Mouse (Mus musculus) CH12.LX (cell line): ENCODE results near the gene Epsti1. TPM values are rescaled to one million over a fixed set of nuclear protein-coding genes. Genes with fewer than 3 reads are reported as not detected.
A peak's percentile ranks its signal among the peaks of the same experiment; 100 is the strongest.

ENCODE experiments used
- DNase-seq: peaks from one replicate; pipeline ENCODE4 v3.0.0-alpha.2; 2013; ENCODE audit errors: extremely low read depth
- H3K27ac ChIP-seq: 2 replicates; pipeline ENCODE4 v1.5.1; 2012; ENCODE audit warnings: low read depth, mild to moderate bottlenecking, control low read depth, moderate library complexity; ENCODE audit not compliant: insufficient read depth
- H3K27me3 ChIP-seq: replicated peaks from 2 replicates; pipeline ENCODE3; 2012; ENCODE audit warnings: inconsistent platforms
- H3K36me3 ChIP-seq, 2 experiments: replicated peaks in 1 of 2; 2 replicates each; pipeline versions ENCODE3 to v1.6.1; 2012; ENCODE audit warnings: inconsistent platforms in 1 of 2, low read length in 1 of 2, mild to moderate bottlenecking in 1 of 2, mixed read lengths in 1 of 2, moderate library complexity in 1 of 2; ENCODE audit not compliant: control insufficient read depth in 1 of 2, insufficient read depth in 1 of 2
- H3K4me1 ChIP-seq, 2 experiments: 2 replicates each; pipeline ENCODE4 v1.6.1; 2012; ENCODE audit warnings: inconsistent platforms in 1 of 2, moderate library complexity in 1 of 2; ENCODE audit not compliant: insufficient read depth in 2 of 2, control insufficient read depth in 1 of 2
- H3K4me2 ChIP-seq: 2 replicates; pipeline ENCODE4 v1.6.1; 2012; ENCODE audit warnings: low read depth, mild to moderate bottlenecking, control low read depth; ENCODE audit not compliant: poor library complexity, insufficient read depth, severe bottlenecking
- H3K4me3 ChIP-seq, 3 experiments: fragments of 150-350 bp in 1 of 3; sonication (generic) in 1 of 3; replicated peaks in 1 of 3; 2 replicates each; pipeline versions ENCODE3 to v1.5.1; 2011 to 2012; ENCODE audit warnings: low read depth in 2 of 3, low read length in 2 of 3, mild to moderate bottlenecking in 2 of 3, moderate library complexity in 2 of 3, control low read depth in 1 of 3, improper control_type of control experiment in 1 of 3, inconsistent platforms in 1 of 3, mixed read lengths in 1 of 3; ENCODE audit not compliant: poor library complexity in 1 of 3
- H3K79me2 ChIP-seq: replicated peaks from 2 replicates; pipeline ENCODE4 v1.6.1; 2012; ENCODE audit warnings: mild to moderate bottlenecking, moderate library complexity; ENCODE audit not compliant: control insufficient read depth, poor library complexity, insufficient read depth, severe bottlenecking; ENCODE audit errors: extremely low read depth
- H3K9ac ChIP-seq: 2 replicates; pipeline ENCODE4 v1.6.1; 2012; ENCODE audit warnings: low read depth, mild to moderate bottlenecking, control low read depth, moderate library complexity; ENCODE audit not compliant: insufficient read depth
- H3K9me3 ChIP-seq: replicated peaks from 2 replicates; pipeline ENCODE3; 2012; ENCODE audit warnings: low read length, inconsistent platforms, mixed read lengths
- BHLHE40 ChIP-seq: IDR thresholded peaks from 2 replicates; pipeline ENCODE4 v1.6.1; 2011; ENCODE audit warnings: mild to moderate bottlenecking, low read depth, low read length, improper control_type of control experiment
- CHD2 ChIP-seq: IDR thresholded peaks from 2 replicates; pipeline ENCODE4 v1.6.1; 2011; ENCODE audit warnings: low read length, improper control_type of control experiment
- CTCF ChIP-seq, 2 experiments: IDR thresholded peaks in 1 of 2; conservative IDR thresholded peaks in 1 of 2; 2 replicates each; pipeline ENCODE4 v1.5.1; 2011 to 2012; ENCODE audit warnings: low read depth in 2 of 2, low read length in 2 of 2, improper control_type of control experiment in 1 of 2, inconsistent platforms in 1 of 2, mild to moderate bottlenecking in 1 of 2, moderate library complexity in 1 of 2
- HCFC1 ChIP-seq: IDR thresholded peaks from 2 replicates; pipeline ENCODE4 v1.6.1; 2012; ENCODE audit warnings: low read depth, mild to moderate bottlenecking, inconsistent platforms, low read length, improper control_type of control experiment
- IRF4 ChIP-seq: IDR thresholded peaks from 2 replicates; pipeline ENCODE4 v1.6.1; 2014; ENCODE audit warnings: low read depth, mild to moderate bottlenecking, inconsistent platforms, low read length, improper control_type of control experiment
- JUN ChIP-seq: IDR thresholded peaks from 2 replicates; pipeline ENCODE4 v1.6.1; 2011; ENCODE audit warnings: low read depth, mild to moderate bottlenecking, low read length, improper control_type of control experiment, moderate library complexity; ENCODE audit not compliant: insufficient read depth
- KAT2A ChIP-seq: IDR thresholded peaks from 2 replicates; pipeline ENCODE4 v1.6.1; 2012; ENCODE audit warnings: low read length, improper control_type of control experiment, inconsistent platforms; ENCODE audit not compliant: insufficient replicate concordance
- MAFK ChIP-seq: IDR thresholded peaks from 2 replicates; pipeline ENCODE4 v1.6.1; 2011; ENCODE audit warnings: low read length, improper control_type of control experiment; ENCODE audit not compliant: insufficient replicate concordance
- MAX ChIP-seq: IDR thresholded peaks from 2 replicates; pipeline ENCODE4 v1.6.1; 2011; ENCODE audit warnings: low read length, improper control_type of control experiment
- MXI1 ChIP-seq: IDR thresholded peaks from 2 replicates; pipeline ENCODE4 v1.6.1; 2011; ENCODE audit warnings: mild to moderate bottlenecking, low read depth, low read length, improper control_type of control experiment
- MYC ChIP-seq: IDR thresholded peaks from 2 replicates; pipeline ENCODE4 v1.6.1; 2011; ENCODE audit warnings: low read depth, mild to moderate bottlenecking, improper control_type of control experiment, low read length
- NELFE ChIP-seq: IDR thresholded peaks from 2 replicates; pipeline ENCODE4 v1.6.1; 2011; ENCODE audit warnings: low read depth, low read length, improper control_type of control experiment
- NRF1 ChIP-seq: IDR thresholded peaks from 2 replicates; pipeline ENCODE4 v1.6.1; 2014; ENCODE audit warnings: low read depth, mild to moderate bottlenecking, inconsistent platforms, low read length, improper control_type of control experiment, moderate library complexity
- SIN3A ChIP-seq: IDR thresholded peaks from 2 replicates; pipeline ENCODE4 v1.6.1; 2012; ENCODE audit warnings: low read length, improper control_type of control experiment, inconsistent platforms
- SMC3 ChIP-seq: IDR thresholded peaks from 2 replicates; pipeline ENCODE4 v1.6.1; 2011; ENCODE audit warnings: low read depth, low read length, improper control_type of control experiment
- TBP ChIP-seq: conservative IDR thresholded peaks from 2 replicates; pipeline ENCODE4 v1.6.1; 2011; ENCODE audit warnings: low read depth, low read length, improper control_type of control experiment
- UBTF ChIP-seq: IDR thresholded peaks from 2 replicates; pipeline ENCODE4 v1.6.1; 2012; ENCODE audit warnings: low read depth, mild to moderate bottlenecking, inconsistent platforms, low read length, improper control_type of control experiment, moderate library complexity
- USF1 ChIP-seq: IDR thresholded peaks from 2 replicates; pipeline ENCODE4 v1.6.1; 2014; ENCODE audit warnings: low read depth, mild to moderate bottlenecking, inconsistent platforms, low read length, improper control_type of control experiment
- ZC3H11A ChIP-seq: IDR thresholded peaks from 2 replicates; pipeline ENCODE4 v1.6.1; 2012; ENCODE audit warnings: low read depth, mild to moderate bottlenecking, inconsistent platforms, low read length, improper control_type of control experiment
- ZMIZ1 ChIP-seq: IDR thresholded peaks from 2 replicates; pipeline ENCODE4 v1.6.1; 2012; ENCODE audit warnings: low read depth, mild to moderate bottlenecking, inconsistent platforms, low read length, improper control_type of control experiment
- ZNF384 ChIP-seq: IDR thresholded peaks from 2 replicates; pipeline ENCODE4 v1.6.1; 2012; ENCODE audit warnings: low read depth, low read length, improper control_type of control experiment, inconsistent platforms
- dilution Hi-C: fragments of 300-500 bp; cut with MboI; formaldehyde crosslinking; loops from 2 replicates; pipeline ENCODE4 v1.14.3; 2020; ENCODE audit warnings: low sequenced_read_pairs; ENCODE audit not compliant: extremely low pct_unique_long_range_greater_than_20kb, extremely low pct_ligation_motif_present
- in situ Hi-C: fragments of 300-500 bp; cut with MboI; formaldehyde crosslinking; loops from 3 replicates; pipeline ENCODE4 v1.14.3; 2019; ENCODE audit warnings: low sequenced_read_pairs, low pct_ligation_motif_present, low pct_unique_long_range_greater_than_20kb, mixed read lengths
- polyA plus RNA-seq: library from polyadenylated mRNA; unstranded; fragments of >175 nt; gene quantifications from 2 replicates; pipeline ENCODE4 v1.2.1, GENCODE M21; 2012; ENCODE audit warnings: low read depth; ENCODE audit not compliant: insufficient read length
- total RNA-seq, 2 experiments: library from RNA; depleted of rRNA; stranded (reverse); fragments of 300-350 nt in 1 of 2; fragments of >200 nt in 1 of 2; gene quantifications; 2 replicates each; pipeline ENCODE4 v1.2.3; 2012 to 2014

The Epsti1 gene
- total and polyA plus RNA-seq, 3 experiments, result 0.59 to 2.2 (median 2.2) TPM

DNA sequence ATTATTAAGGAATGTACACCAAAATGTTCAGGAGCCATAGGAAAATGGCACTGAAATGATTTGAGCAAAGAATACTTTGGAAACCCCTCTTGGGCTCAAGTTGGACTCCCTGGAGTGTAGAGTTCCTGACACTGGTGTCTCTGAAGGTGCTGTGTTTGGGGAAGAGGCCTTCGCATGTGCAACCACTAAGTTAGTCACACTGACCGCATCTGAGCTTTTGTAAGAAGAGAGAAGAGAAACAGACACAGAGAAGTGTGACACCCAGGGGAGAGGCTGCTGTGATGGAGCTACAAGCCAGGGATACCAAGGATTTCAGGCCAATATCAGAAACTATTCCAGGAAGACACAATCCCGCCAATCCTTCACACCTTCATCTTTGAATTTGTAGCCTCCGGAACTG is 17.1 kb upstream of the Epsti1 start:
- no peak overlapping the region for H3K4me3 ChIP-seq
- dilution Hi-C loops, result no loop called here

DNA sequence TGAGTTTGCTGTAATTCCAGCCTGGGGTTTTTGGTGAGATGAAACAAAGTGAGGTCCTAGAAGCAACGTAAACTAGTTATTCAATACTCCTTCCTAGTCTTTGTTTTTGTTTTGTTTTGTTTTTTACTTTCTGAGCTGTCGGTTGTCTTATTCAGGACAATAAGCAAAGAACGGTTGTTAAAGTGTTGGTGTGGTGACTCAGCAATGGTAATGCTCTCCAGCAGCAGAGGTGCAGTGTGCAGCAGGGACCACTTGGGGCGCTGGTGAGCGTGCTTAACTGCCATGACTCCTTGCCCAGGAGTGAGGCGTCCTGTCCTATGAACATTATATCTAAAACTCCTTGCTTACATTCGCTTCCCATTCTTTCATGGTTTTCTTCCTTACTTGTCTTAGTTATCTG is 14.1 kb upstream of the Epsti1 start:
- TF ChIP-seq CTCF (conservative IDR thresholded peaks at IDR 0.05 in 1 of 2, IDR thresholded peaks at IDR 0.05 in 1 of 2; ENCODE audit: low read depth in 2 of 2, low read length in 2 of 2) (0 out of 4 replicates have a peak, but pooled peaks have one; percentile 12 to 15), ZC3H11A (no peak)
- no peaks in the 10 kb centered on the region for H3K36me3 ChIP-seq
- H3K9me3 ChIP-seq, result peaks cover 2% of the 10 kb centered on the region
- no peak overlapping the region for H3K4me3 ChIP-seq
- peaks cover 0 to 4% of the 10 kb centered on the region in 2 experiments; a peak in 2 of 4 replicates for H3K4me1 ChIP-seq
- no peaks in the 10 kb centered on the region for H3K79me2 ChIP-seq
- dilution Hi-C loops (no loop called here), in situ Hi-C loops (no loop called here)
- H3K27me3 ChIP-seq, result no peaks in the 10 kb centered on the region
- no peak overlapping the region for H3K9ac ChIP-seq
- H3K27ac ChIP-seq, result no peak overlapping the region
- H3K4me2 ChIP-seq, result no peak overlapping the region
- no peak for DNase-seq

More for the DNA sequence above, 17.1 kb upstream of the Epsti1 start:
- Histone ChIP-seq H3K36me3 (no peaks in the 10 kb centered on the region), H3K4me2 (no peak overlapping the region), H3K27ac (no peak overlapping the region), H3K79me2 (no peaks in the 10 kb centered on the region), H3K27me3 (no peaks in the 10 kb centered on the region), H3K4me1 (peaks cover 0 to 4% of the 10 kb centered on the region in 2 experiments; a peak in 2 of 4 replicates), H3K9ac (no peak overlapping the region), H3K9me3 (peaks cover 2% of the 10 kb centered on the region)
- in situ Hi-C loops, result no loop called here
- DNase-seq, result no peak
- TF ChIP-seq BHLHE40 (peak; percentile 39; the same call in 1 of the 2 replicates), TBP (no peak)

DNA sequence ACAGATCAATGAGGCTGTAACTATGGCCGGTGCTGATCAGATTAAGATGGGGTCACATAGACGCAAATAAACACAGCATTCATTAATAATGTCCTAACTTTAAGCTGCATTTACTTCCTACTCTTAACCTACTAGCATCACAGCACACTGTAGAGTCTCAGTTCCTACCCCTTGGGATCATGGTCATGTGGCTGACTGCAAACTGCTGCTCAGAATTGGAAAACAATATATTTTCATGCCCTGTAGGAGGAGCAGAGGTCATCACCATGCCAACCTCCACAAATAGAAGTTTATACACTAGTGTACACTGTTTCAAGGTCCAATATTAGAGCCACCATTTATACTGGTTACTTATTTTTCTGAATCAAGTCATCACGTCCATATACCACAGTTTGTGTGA is 8.1 kb upstream of the Epsti1 start:
- Histone ChIP-seq H3K27ac (no peak overlapping the region), H3K36me3 (no peaks in the 10 kb centered on the region), H3K9ac (no peak overlapping the region), H3K4me2 (no peak overlapping the region), H3K79me2 (no peaks in the 10 kb centered on the region), H3K27me3 (no peaks in the 10 kb centered on the region), H3K4me3 (no peak overlapping the region), H3K9me3 (no peaks in the 10 kb centered on the region), H3K4me1 (peaks cover 0 to 14% of the 10 kb centered on the region in 2 experiments; a peak in 1 of 4 replicates)
- TF ChIP-seq CHD2 (no peak), JUN (no peak), MXI1 (no peak), USF1 (no peak), UBTF (no peak), HCFC1 (no peak), SIN3A (no peak), MAFK (no peak), ZMIZ1 (no peak), ZNF384 (no peak), NELFE (no peak), ZC3H11A (no peak), MAX (no peak), NRF1 (no peak), KAT2A (no peak), MYC (no peak), BHLHE40 (no peak), SMC3 (no peak), IRF4 (no peak)
- no peak for DNase-seq
- in situ Hi-C loops, result no loop called here
- dilution Hi-C loops, result no loop called here
